Mouse (Mus musculus) stomach, postnatal 0 days (tissue): ENCODE measurements around the gene Slc8a2. TPM values are rescaled to one million over a fixed set of nuclear protein-coding genes. Genes with fewer than 3 reads are reported as not detected.

Experiments
- ATAC-seq: fragments of 200-750 bp; cut with Nextera tagmentation; 2 replicates; pipeline ENCODE4 v1.8.0; 2017; ENCODE audit not compliant: low FRiP score, low TSS enrichment
- DNase-seq: peaks from one replicate; pipeline ENCODE4 v3.0.0-alpha.2; 2016; ENCODE audit warnings: low spot score
- H3K27ac ChIP-seq: fragments of 300-500 bp; sonication (generic); replicated peaks from 2 replicates; pipeline ENCODE4 v1.5.1; 2014; ENCODE audit warnings: mild to moderate bottlenecking, control low read depth
- H3K27me3 ChIP-seq: fragments of 300-500 bp; sonication (generic); 2 replicates; pipeline ENCODE4 v1.6.1; 2014; ENCODE audit warnings: low read length; ENCODE audit not compliant: control insufficient read depth, insufficient read depth
- H3K36me3 ChIP-seq: fragments of 300-500 bp; sonication (generic); 2 replicates; pipeline ENCODE4 v1.6.1; 2014; ENCODE audit warnings: low read length, mixed read lengths; ENCODE audit not compliant: control insufficient read depth, insufficient read depth
- H3K4me1 ChIP-seq: fragments of 300-500 bp; sonication (generic); replicated peaks from 2 replicates; pipeline ENCODE4 v1.6.1; 2014; ENCODE audit warnings: antibody characterized with exemption; ENCODE audit not compliant: control insufficient read depth, insufficient read depth
- H3K4me2 ChIP-seq: fragments of 300-500 bp; sonication (generic); replicated peaks from 2 replicates; pipeline ENCODE4 v1.6.1; 2014; ENCODE audit warnings: low read depth, mild to moderate bottlenecking, control low read depth, moderate library complexity
- H3K4me3 ChIP-seq: fragments of 300-500 bp; sonication (generic); 2 replicates; pipeline ENCODE4 v1.5.1; 2014; ENCODE audit warnings: low read depth, low read length, control low read depth
- H3K9ac ChIP-seq: fragments of 300-500 bp; sonication (generic); 2 replicates; pipeline ENCODE4 v1.6.1; 2014; ENCODE audit warnings: mild to moderate bottlenecking, low read length, control low read depth, mixed read lengths
- H3K9me3 ChIP-seq: fragments of 300-500 bp; sonication (generic); 2 replicates; pipeline ENCODE4 v1.6.1; 2016; ENCODE audit warnings: low read length; ENCODE audit not compliant: control insufficient read depth
- CTCF ChIP-seq: IDR thresholded peaks from 2 replicates; pipeline ENCODE4 v1.5.1; 2016; ENCODE audit warnings: antibody characterized with exemption, low read depth, mild to moderate bottlenecking, moderate library complexity
- EP300 ChIP-seq: optimal IDR thresholded peaks from 2 replicates; pipeline ENCODE3; 2016; ENCODE audit warnings: antibody characterized with exemption
- WGBS: fragments of 180-500 bp; shearing (Covaris S2); extraction: QIAGEN DNeasy Blood & Tissue Kit; methylation state at CpG from one replicate; pipeline ENCODE4 v1.1.7; 2014; 5-methylcytosine and 5-hydroxymethylcytosine counted together
- polyA plus RNA-seq: library from polyadenylated mRNA; unstranded; fragments of >200 nt; fragmentation: Nextera tagmentation; extraction: Ambion mirVana; gene quantifications from 2 replicates; pipeline ENCODE4 v1.2.1, GENCODE M21; 2015

Gene Slc8a2
- polyA plus RNA-seq, 1 experiment from 2014 or later: 0.11 TPM

- no peaks in the 10 kb centered on the region for H3K9me3 ChIP-seq
Measured at GRCm38 (mm10) chr7:16098021-16099017, 31.3 kb upstream of the Slc8a2 start, which contains the start of gene Napa. TSS of gene Napa (plus strand) at chr7:16098458.

GRCm38 (mm10) chr7:16099901-16100300 lies 29.7 kb upstream of the Slc8a2 start:
- Histone ChIP-seq H3K27ac (no peak overlapping the region), H3K36me3 (peaks cover 2% of the 10 kb centered on the region; the same call in 1 of the 2 replicates), H3K27me3 (no peaks in the 10 kb centered on the region), H3K9ac (peak overlapping the region; percentile 19; the same call in 1 of the 2 replicates), H3K4me1 (no peaks in the 10 kb centered on the region), H3K4me2 (0 out of 2 replicates have a peak overlapping the region, but pooled peaks have one; percentile 23), H3K4me3 (no peak overlapping the region), H3K9me3 (no peaks in the 10 kb centered on the region)
- DNase-seq: no peak
- WGBS: 60% methylated on average over 4 of the region's 4 CpGs
- ATAC-seq: no peak
- no peak for TF ChIP-seq CTCF
- TF ChIP-seq EP300: no peak

More at GRCm38 (mm10) chr7:16098021-16099017, 31.3 kb upstream of the Slc8a2 start, which contains the start of gene Napa:
- H3K4me1 ChIP-seq: no peaks in the 10 kb centered on the region
- peaks cover 2% of the 10 kb centered on the region; the same call in 1 of the 2 replicates for H3K36me3 ChIP-seq
- H3K27me3 ChIP-seq: no peaks in the 10 kb centered on the region
- ATAC-seq: peak; percentile 99
- peak within 1 kb of the TSS; percentile 98 for H3K9ac ChIP-seq
- under 1% methylated on average over 64 of the region's 68 CpGs for WGBS
- H3K4me2 ChIP-seq: peak within 1 kb of the TSS; percentile 86
- no peak for TF ChIP-seq EP300
- peak; percentile 87 for TF ChIP-seq CTCF
- DNase-seq: peak; percentile 99
- peak within 1 kb of the TSS; percentile 95 for H3K27ac ChIP-seq
- peak within 1 kb of the TSS; percentile 96 for H3K4me3 ChIP-seq

GRCm38 (mm10) chr7:16101081-16101480 lies 28.5 kb upstream of the Slc8a2 start:
- TF ChIP-seq CTCF: no peak
- no peak for TF ChIP-seq EP300
- DNase-seq: no peak
- Histone ChIP-seq H3K4me3 (no peak overlapping the region), H3K27me3 (no peaks in the 10 kb centered on the region), H3K4me2 (no peak overlapping the region), H3K9me3 (no peaks in the 10 kb centered on the region), H3K27ac (no peak overlapping the region), H3K9ac (no peak overlapping the region), H3K4me1 (no peaks in the 10 kb centered on the region), H3K36me3 (peaks cover 2% of the 10 kb centered on the region; the same call in 1 of the 2 replicates)
- ATAC-seq: no peak
- WGBS: 70% methylated on average over 7 of the region's 7 CpGs

- no peak overlapping the region for H3K4me3 ChIP-seq
- H3K27me3 ChIP-seq: no peaks in the 10 kb centered on the region
- TF ChIP-seq EP300 (no peak), CTCF (no peak)
- ATAC-seq (no peak), DNase-seq (no peak)
- H3K4me1 ChIP-seq: no peaks in the 10 kb centered on the region
- H3K9ac ChIP-seq: no peak overlapping the region
- WGBS: 63% methylated on average over 15 of the region's 15 CpGs
- no peak overlapping the region for H3K4me2 ChIP-seq
- no peak overlapping the region for H3K27ac ChIP-seq
- no peaks in the 10 kb centered on the region for H3K9me3 ChIP-seq
- peaks cover 2% of the 10 kb centered on the region; the same call in 1 of the 2 replicates for H3K36me3 ChIP-seq
Measured at GRCm38 (mm10) chr7:16101726-16102475, 27.7 kb upstream of the Slc8a2 start.

- Histone ChIP-seq H3K27ac (no peak overlapping the region), H3K9ac (no peak overlapping the region), H3K4me2 (no peak overlapping the region), H3K9me3 (no peaks in the 10 kb centered on the region), H3K4me3 (no peak overlapping the region), H3K27me3 (no peaks in the 10 kb centered on the region), H3K4me1 (no peaks in the 10 kb centered on the region), H3K36me3 (peaks cover 6% of the 10 kb centered on the region)
- DNase-seq: no peak
- no peak for TF ChIP-seq CTCF
- no peak for TF ChIP-seq EP300
- 81% methylated on average over 5 of the region's 5 CpGs for WGBS
- ATAC-seq: no peak
Measured at GRCm38 (mm10) chr7:16102686-16103226, 26.9 kb upstream of the Slc8a2 start.
